Mouse (Mus musculus): ENCODE results near the gene Invs. TPM values are rescaled to one million over a fixed set of nuclear protein-coding genes. Genes with fewer than 3 reads are reported as not detected.

The Invs gene
- total RNA-seq (2017): 11.6 and 11.8 TPM in 2 replicates

GRCm38 (mm10) chr4:48279498-48280134 lies at the start of gene Invs, which contains the start of gene Erp44:
Invs (plus strand) TSS chr4:48279760.
Erp44 (minus strand) TSS chr4:48279558.
- ATAC-seq (replicated peaks in 1 of 2; ENCODE audit: insufficient read depth in 1 of 2, low FRiP score in 2 of 2, low TSS enrichment in 1 of 2, low read depth in 1 of 2, poor library complexity in 2 of 2, severe bottlenecking in 2 of 2): peak; percentile 99

- no peak for ATAC-seq (replicated peaks in 1 of 2; ENCODE audit: insufficient read depth in 1 of 2, low FRiP score in 2 of 2, low TSS enrichment in 1 of 2, low read depth in 1 of 2, poor library complexity in 2 of 2, severe bottlenecking in 2 of 2)
Measured at GRCm38 (mm10) chr4:48236721-48237120, 42.8 kb upstream of the Invs start.

- ATAC-seq (replicated peaks in 1 of 2; ENCODE audit: insufficient read depth in 1 of 2, low FRiP score in 2 of 2, low TSS enrichment in 1 of 2, low read depth in 1 of 2, poor library complexity in 2 of 2, severe bottlenecking in 2 of 2): no peak
Measured at GRCm38 (mm10) chr4:48239046-48239445, 40.5 kb upstream of the Invs start.

- no peak for ATAC-seq (replicated peaks in 1 of 2; ENCODE audit: insufficient read depth in 1 of 2, low FRiP score in 2 of 2, low TSS enrichment in 1 of 2, low read depth in 1 of 2, poor library complexity in 2 of 2, severe bottlenecking in 2 of 2)
Measured at GRCm38 (mm10) chr4:48242482-48242881, 37.1 kb upstream of the Invs start.

- ATAC-seq (replicated peaks in 1 of 2; ENCODE audit: insufficient read depth in 1 of 2, low FRiP score in 2 of 2, low TSS enrichment in 1 of 2, low read depth in 1 of 2, poor library complexity in 2 of 2, severe bottlenecking in 2 of 2): no peak
Measured at GRCm38 (mm10) chr4:48243737-48244136, 35.8 kb upstream of the Invs start.

GRCm38 (mm10) chr4:48244280-48244679 lies 35.3 kb upstream of the Invs start:
- no peak for ATAC-seq (replicated peaks in 1 of 2; ENCODE audit: insufficient read depth in 1 of 2, low FRiP score in 2 of 2, low TSS enrichment in 1 of 2, low read depth in 1 of 2, poor library complexity in 2 of 2, severe bottlenecking in 2 of 2)

- ATAC-seq (replicated peaks in 1 of 2; ENCODE audit: insufficient read depth in 1 of 2, low FRiP score in 2 of 2, low TSS enrichment in 1 of 2, low read depth in 1 of 2, poor library complexity in 2 of 2, severe bottlenecking in 2 of 2): peak; percentile 32 to 62; a peak in 2 of 4 replicates
Measured at GRCm38 (mm10) chr4:48253266-48253665, 26.3 kb upstream of the Invs start.

- no peak for ATAC-seq (replicated peaks in 1 of 2; ENCODE audit: insufficient read depth in 1 of 2, low FRiP score in 2 of 2, low TSS enrichment in 1 of 2, low read depth in 1 of 2, poor library complexity in 2 of 2, severe bottlenecking in 2 of 2)
Measured at GRCm38 (mm10) chr4:48258045-48258444, 21.5 kb upstream of the Invs start.

GRCm38 (mm10) chr4:48267683-48268082 lies 11.9 kb upstream of the Invs start:
- ATAC-seq (replicated peaks in 1 of 2; ENCODE audit: insufficient read depth in 1 of 2, low FRiP score in 2 of 2, low TSS enrichment in 1 of 2, low read depth in 1 of 2, poor library complexity in 2 of 2, severe bottlenecking in 2 of 2): no peak

- ATAC-seq (replicated peaks in 1 of 2; ENCODE audit: insufficient read depth in 1 of 2, low FRiP score in 2 of 2, low TSS enrichment in 1 of 2, low read depth in 1 of 2, poor library complexity in 2 of 2, severe bottlenecking in 2 of 2): no peak
Measured at GRCm38 (mm10) chr4:48268127-48268526, 11.4 kb upstream of the Invs start.

- no peak for ATAC-seq (replicated peaks in 1 of 2; ENCODE audit: insufficient read depth in 1 of 2, low FRiP score in 2 of 2, low TSS enrichment in 1 of 2, low read depth in 1 of 2, poor library complexity in 2 of 2, severe bottlenecking in 2 of 2)
Measured at GRCm38 (mm10) chr4:48270532-48270931, 9.0 kb upstream of the Invs start.

GRCm38 (mm10) chr4:48271838-48272237 lies 7.7 kb upstream of the Invs start:
- no peak for ATAC-seq (replicated peaks in 1 of 2; ENCODE audit: insufficient read depth in 1 of 2, low FRiP score in 2 of 2, low TSS enrichment in 1 of 2, low read depth in 1 of 2, poor library complexity in 2 of 2, severe bottlenecking in 2 of 2)

- no peak for ATAC-seq (replicated peaks in 1 of 2; ENCODE audit: insufficient read depth in 1 of 2, low FRiP score in 2 of 2, low TSS enrichment in 1 of 2, low read depth in 1 of 2, poor library complexity in 2 of 2, severe bottlenecking in 2 of 2)
Measured at GRCm38 (mm10) chr4:48273119-48273829, 6.3 kb upstream of the Invs start.

- ATAC-seq (replicated peaks in 1 of 2; ENCODE audit: insufficient read depth in 1 of 2, low FRiP score in 2 of 2, low TSS enrichment in 1 of 2, low read depth in 1 of 2, poor library complexity in 2 of 2, severe bottlenecking in 2 of 2): no peak
Measured at GRCm38 (mm10) chr4:48275736-48276135, 3.8 kb upstream of the Invs start.

- no peak for ATAC-seq (replicated peaks in 1 of 2; ENCODE audit: insufficient read depth in 1 of 2, low FRiP score in 2 of 2, low TSS enrichment in 1 of 2, low read depth in 1 of 2, poor library complexity in 2 of 2, severe bottlenecking in 2 of 2)
Measured at GRCm38 (mm10) chr4:48277011-48277410, 2.5 kb upstream of the Invs start.

- ATAC-seq (replicated peaks in 1 of 2; ENCODE audit: insufficient read depth in 1 of 2, low FRiP score in 2 of 2, low TSS enrichment in 1 of 2, low read depth in 1 of 2, poor library complexity in 2 of 2, severe bottlenecking in 2 of 2): peak; percentile 1 to 23; a peak in 1 of 4 replicates
Measured at GRCm38 (mm10) chr4:48278757-48279497, 633 bp upstream of the Invs start.

- no peak for ATAC-seq (replicated peaks in 1 of 2; ENCODE audit: insufficient read depth in 1 of 2, low FRiP score in 2 of 2, low TSS enrichment in 1 of 2, low read depth in 1 of 2, poor library complexity in 2 of 2, severe bottlenecking in 2 of 2)
Measured at GRCm38 (mm10) chr4:48281121-48281520, 1.6 kb downstream of the Invs start.

GRCm38 (mm10) chr4:48287086-48287757 lies 7.7 kb downstream of the Invs start:
- no peak for ATAC-seq (replicated peaks in 1 of 2; ENCODE audit: insufficient read depth in 1 of 2, low FRiP score in 2 of 2, low TSS enrichment in 1 of 2, low read depth in 1 of 2, poor library complexity in 2 of 2, severe bottlenecking in 2 of 2)
